Mouse (Mus musculus): ENCODE measurements around the gene Clpb.

The Clpb gene

GRCm38 (mm10) chr7:101743487-101743886, 80.1 kb downstream of the Clpb start:
- no peak for TF ChIP-seq GATA4 (IDR thresholded peaks at IDR 0.05; ENCODE audit: insufficient replicate concordance, low read length)

- TF ChIP-seq GATA4 (IDR thresholded peaks at IDR 0.05; ENCODE audit: insufficient replicate concordance, low read length): no peak
These were observed 83.3 kb downstream of the Clpb start for GRCm38 (mm10) chr7:101746559-101747334.

GRCm38 (mm10) chr7:101750268-101750667, 86.8 kb downstream of the Clpb start:
- TF ChIP-seq GATA4 (IDR thresholded peaks at IDR 0.05; ENCODE audit: insufficient replicate concordance, low read length): no peak

- TF ChIP-seq GATA4 (IDR thresholded peaks at IDR 0.05; ENCODE audit: insufficient replicate concordance, low read length): no peak
These were observed 88.9 kb downstream of the Clpb start for GRCm38 (mm10) chr7:101752346-101752745.

- no peak for TF ChIP-seq GATA4 (IDR thresholded peaks at IDR 0.05; ENCODE audit: insufficient replicate concordance, low read length)
These were observed 90.1 kb downstream of the Clpb start for GRCm38 (mm10) chr7:101753492-101753891.

- no peak for TF ChIP-seq GATA4 (IDR thresholded peaks at IDR 0.05; ENCODE audit: insufficient replicate concordance, low read length)
These were observed 91.0 kb downstream of the Clpb start for GRCm38 (mm10) chr7:101754416-101754815.

GRCm38 (mm10) chr7:101755301-101755700, 91.9 kb downstream of the Clpb start:
- no peak for TF ChIP-seq GATA4 (IDR thresholded peaks at IDR 0.05; ENCODE audit: insufficient replicate concordance, low read length)

- TF ChIP-seq GATA4 (IDR thresholded peaks at IDR 0.05; ENCODE audit: insufficient replicate concordance, low read length): no peak
These were observed 98.7 kb downstream of the Clpb start for GRCm38 (mm10) chr7:101761899-101762780.

GRCm38 (mm10) chr7:101767335-101767907, 104.0 kb downstream of the Clpb start:
- no peak for TF ChIP-seq GATA4 (IDR thresholded peaks at IDR 0.05; ENCODE audit: insufficient replicate concordance, low read length)

- TF ChIP-seq GATA4 (IDR thresholded peaks at IDR 0.05; ENCODE audit: insufficient replicate concordance, low read length): no peak
These were observed 106.6 kb downstream of the Clpb start for GRCm38 (mm10) chr7:101770051-101770450.

- no peak for TF ChIP-seq GATA4 (IDR thresholded peaks at IDR 0.05; ENCODE audit: insufficient replicate concordance, low read length)
These were observed 108.2 kb downstream of the Clpb start for GRCm38 (mm10) chr7:101771604-101772003.

- TF ChIP-seq GATA4 (IDR thresholded peaks at IDR 0.05; ENCODE audit: insufficient replicate concordance, low read length): no peak
These were observed 109.3 kb downstream of the Clpb start for GRCm38 (mm10) chr7:101772687-101773086.

GRCm38 (mm10) chr7:101777053-101777452, 113.6 kb downstream of the Clpb start:
- no peak for TF ChIP-seq GATA4 (IDR thresholded peaks at IDR 0.05; ENCODE audit: insufficient replicate concordance, low read length)

- TF ChIP-seq GATA4 (IDR thresholded peaks at IDR 0.05; ENCODE audit: insufficient replicate concordance, low read length): no peak
These were observed 154.5 kb downstream of the Clpb start, which contains the start of gene Phox2a for GRCm38 (mm10) chr7:101817861-101818401. Gene Phox2a (plus strand): TSS chr7:101818313.

- TF ChIP-seq GATA4 (IDR thresholded peaks at IDR 0.05; ENCODE audit: insufficient replicate concordance, low read length): no peak
These were observed 157.0 kb downstream of the Clpb start for GRCm38 (mm10) chr7:101820295-101821030.

Data from liver, adult (tissue).